Mouse (Mus musculus) thymus, adult 2 months (tissue): Measurements from ENCODE around the gene Kitl.

Source experiments
- CTCF ChIP-seq: fragments of 200-500 bp; IDR thresholded peaks from 2 replicates; pipeline ENCODE4 v1.5.1; 2012; ENCODE audit warnings: mild to moderate bottlenecking, control low read depth, low read length, moderate library complexity, borderline replicate concordance; ENCODE audit not compliant: control insufficient read depth, poor library complexity, insufficient read depth; ENCODE audit errors: extremely low read depth
- POLR2A ChIP-seq: fragments of 200-500 bp; IDR thresholded peaks from 2 replicates; pipeline ENCODE4 v1.6.1; 2012; ENCODE audit warnings: mild to moderate bottlenecking, low read length, control low read depth, moderate library complexity; ENCODE audit not compliant: control insufficient read depth, poor library complexity, insufficient read depth; ENCODE audit errors: extremely low read depth

GRCm38 (mm10) chr10:99980916-99981315, 34.5 kb upstream of the Kitl start:
- TF ChIP-seq CTCF (no peak), POLR2A (no peak)
